Mouse (Mus musculus) cerebellum, adult 9-11 months (tissue): ENCODE results near the gene Zfhx3.
A peak's percentile ranks its signal among the peaks of the same experiment; 100 is the strongest.

ENCODE experiments used
- DNase-seq: peaks from one replicate; pipeline ENCODE4 v3.0.0; 2022

The Zfhx3 gene

DNA sequence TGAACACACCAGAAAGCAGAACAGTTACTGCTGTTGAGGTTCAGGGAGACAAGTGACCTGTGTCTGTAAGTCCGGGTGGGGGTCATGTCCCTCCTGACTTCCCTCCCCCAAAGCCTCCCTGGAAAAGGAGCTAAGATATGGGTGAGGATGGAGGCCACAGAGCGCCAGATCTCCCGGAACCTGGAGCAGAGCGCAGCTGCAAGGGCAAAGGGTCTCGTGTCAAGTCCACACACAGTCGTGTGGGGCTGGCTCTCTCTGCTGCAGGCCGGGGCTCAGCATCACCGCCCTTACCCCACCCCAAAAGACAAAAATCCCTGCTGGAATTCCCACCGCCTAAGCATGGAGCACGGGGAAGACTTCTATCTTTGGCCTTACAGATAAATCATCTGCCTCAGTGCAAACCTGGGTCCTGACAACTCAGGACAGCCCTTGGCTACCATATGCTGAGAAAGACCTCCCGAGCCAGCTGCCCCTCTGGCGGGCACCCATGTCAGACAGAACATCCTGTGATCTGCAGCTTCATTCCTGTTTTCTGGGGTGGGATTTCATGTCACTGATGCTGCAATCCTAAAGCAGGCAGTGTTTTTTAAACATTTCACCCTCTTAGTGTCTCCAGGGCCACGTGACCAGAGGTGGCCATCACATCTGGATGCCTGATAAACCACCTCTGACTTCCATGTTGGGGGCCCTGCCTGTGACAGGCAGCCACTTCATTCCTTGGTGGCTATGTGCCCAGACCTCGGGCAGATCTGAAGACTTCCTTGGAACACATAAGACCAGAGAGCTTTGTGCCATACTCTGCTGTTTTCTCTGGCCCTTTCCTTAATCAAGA, 926.0 kb downstream of the Zfhx3 start:
- no peak for DNase-seq

DNA sequence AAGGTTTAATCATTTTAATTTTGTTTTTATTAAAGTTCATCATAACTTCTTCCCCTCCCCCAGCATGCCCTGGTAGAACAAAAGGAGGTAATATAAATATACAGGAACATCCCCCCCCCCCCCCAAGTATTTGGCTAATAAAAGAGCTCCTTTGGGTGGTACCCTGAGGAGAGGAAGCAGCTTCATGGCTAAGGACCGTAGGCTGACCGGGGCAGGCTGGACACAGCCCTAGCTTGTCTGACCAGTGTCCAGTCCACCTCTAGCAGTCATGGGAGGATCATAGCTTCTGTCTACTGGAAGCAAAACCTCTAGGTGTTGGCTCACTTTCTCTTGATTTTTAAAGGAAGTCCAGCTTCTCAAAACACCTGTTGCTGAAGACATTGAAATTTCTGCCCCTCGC, 927.0 kb downstream of the Zfhx3 start:
- no peak for DNase-seq

DNA sequence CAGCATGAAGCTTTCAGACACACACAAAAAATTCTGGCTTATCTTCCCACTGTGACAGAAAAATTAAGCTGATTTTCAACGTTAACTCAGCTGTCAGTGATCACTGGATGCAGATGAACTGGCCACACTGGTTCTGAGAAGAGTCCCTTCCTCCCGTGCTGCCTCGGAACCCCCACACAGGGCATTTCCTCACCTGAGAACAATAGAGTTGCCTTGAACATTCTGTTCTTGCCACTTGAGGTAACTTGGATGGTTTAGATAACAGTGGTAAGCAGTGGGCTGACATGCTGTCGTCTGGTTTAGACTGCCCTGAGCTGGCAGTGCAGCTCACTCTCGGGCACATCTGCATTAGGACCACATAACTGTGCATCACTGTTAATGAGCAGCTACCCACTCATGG, 927.5 kb downstream of the Zfhx3 start:
- no peak for DNase-seq

DNA sequence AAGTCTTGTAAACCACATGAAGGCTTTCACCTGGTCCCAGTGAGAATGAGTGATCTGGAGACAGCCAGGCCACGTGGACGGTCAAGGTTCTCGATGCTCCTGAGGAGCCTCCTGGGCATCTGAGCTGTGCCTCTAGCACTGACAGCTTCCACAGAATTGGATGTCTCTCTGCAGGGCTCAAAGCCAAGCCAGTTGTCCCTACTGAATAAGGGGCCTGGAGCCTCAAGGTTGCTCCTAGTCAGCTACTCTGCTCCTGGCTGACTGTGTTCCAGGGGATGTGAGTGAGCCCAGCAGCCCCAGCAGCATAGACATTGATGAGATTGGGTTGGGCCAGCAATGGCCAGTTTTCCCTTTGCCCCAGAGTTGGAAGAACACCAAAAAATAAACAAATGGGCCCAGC, 927.9 kb downstream of the Zfhx3 start:
- no peak for DNase-seq

DNA sequence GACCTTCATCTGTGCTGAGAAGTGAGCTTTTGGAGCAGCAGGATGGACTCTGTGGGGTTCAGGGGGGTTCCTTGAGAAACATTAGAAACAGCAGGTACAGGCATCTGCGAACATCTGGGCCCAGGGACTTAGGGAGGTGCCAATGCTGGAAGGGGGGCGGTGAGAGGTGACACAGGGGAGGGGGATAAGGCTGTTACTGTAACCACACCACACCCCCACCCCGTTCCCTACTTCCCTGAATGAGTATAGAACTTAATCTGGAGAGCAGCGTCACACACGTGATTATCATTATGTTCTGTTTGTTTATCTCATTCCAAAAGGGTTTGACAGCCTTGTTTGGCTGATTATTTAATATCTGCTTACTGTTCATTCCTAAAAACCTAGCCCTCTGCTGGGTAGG, 933.3 kb downstream of the Zfhx3 start:
- no peak for DNase-seq

DNA sequence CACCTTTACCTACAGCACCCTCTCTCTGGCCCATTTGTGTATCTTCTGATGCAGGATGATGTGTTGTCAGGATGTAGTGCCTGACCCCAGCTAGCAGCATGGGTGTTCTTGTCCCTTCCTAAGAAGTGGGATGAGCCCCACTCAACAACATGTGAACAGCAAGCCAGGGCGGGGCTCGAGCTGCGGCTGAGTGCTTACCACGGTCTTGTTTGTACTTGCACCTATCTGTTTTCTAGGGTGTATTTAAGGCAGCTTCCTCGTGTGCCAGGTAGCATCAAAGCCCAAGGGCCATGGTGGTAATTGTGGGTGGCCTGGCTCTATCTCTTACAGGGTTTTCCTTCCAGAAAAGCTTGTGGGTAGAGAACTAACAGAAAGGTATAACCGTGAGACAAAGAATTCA, 937.7 kb downstream of the Zfhx3 start:
- no peak for DNase-seq

DNA sequence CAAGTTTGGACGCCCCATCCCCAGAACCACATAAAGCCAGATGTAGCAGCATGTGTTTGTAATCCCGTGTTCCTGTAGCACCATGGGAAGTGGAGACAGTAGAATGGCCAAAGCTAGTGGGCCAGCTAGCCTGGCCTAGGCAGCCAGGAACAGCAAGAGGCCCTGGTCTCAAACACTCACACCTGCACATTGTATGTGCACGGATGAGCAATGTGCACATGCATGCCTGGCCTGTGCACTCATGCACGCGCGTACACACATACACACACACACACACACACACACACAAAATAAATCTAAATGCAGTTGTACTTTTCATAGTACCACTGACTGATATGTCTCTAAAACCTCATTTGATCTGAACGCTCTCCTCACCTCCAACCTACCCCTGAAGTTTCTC, 938.9 kb downstream of the Zfhx3 start:
- DNase-seq: no peak

DNA sequence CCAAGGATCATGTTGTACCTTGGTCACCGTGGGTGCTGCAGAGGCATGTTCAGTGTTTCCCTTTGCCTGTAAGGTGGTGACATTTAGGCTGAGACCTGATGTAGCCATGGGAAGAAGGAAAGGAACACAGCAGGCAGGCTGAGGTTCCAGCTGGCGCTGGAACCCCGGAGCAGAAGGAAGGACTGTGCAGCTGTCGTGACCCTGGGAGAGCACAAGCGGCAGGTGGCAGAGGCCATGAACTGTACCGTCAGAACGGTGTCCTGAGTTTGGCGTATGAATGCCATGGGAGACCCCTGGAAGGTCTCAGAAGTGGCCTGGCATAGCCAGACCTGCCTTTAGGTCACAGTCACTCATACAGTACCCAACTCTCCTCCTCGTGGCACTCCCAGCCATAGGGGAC, 939.6 kb downstream of the Zfhx3 start:
- DNase-seq: no peak

DNA sequence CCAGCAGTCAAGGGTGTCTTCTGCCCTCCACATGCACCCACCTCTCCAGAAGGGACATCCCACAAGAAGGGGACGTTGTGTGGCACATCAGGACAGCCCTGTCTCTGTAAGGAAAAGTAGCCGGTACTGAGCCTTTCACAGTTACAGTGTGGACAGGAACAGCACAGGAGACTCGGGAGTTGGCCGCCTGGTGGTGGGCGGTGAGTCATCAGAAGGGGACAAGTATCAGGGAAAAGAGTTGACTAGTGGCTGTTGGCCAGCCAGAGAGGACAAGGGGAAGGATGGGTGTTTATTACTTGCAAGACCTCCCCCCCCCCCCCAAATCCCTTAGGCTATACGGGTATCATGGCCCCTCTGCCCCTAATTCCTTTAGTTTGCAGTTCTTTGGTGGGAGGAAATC, 940.9 kb downstream of the Zfhx3 start:
- DNase-seq: no peak

DNA sequence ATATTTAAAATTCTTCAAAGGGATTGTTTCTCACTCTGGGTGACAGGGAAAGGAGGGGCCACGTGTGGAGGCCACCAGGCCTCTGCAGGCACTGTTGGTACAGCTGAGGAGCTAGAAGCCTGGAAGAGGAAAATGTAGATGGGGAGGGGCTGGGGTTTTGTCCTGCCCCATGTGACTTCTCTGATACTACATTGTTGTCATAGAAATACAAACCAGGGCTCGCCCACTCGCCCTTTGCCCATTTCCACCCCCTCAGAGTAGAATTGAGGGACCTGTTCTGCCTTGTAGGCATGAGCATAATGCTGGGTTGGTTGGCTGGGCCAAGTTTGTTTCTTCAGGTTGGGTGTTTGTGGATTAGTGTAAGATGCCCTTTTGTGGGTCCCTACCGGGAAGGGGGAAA, 942.5 kb downstream of the Zfhx3 start:
- no peak for DNase-seq

DNA sequence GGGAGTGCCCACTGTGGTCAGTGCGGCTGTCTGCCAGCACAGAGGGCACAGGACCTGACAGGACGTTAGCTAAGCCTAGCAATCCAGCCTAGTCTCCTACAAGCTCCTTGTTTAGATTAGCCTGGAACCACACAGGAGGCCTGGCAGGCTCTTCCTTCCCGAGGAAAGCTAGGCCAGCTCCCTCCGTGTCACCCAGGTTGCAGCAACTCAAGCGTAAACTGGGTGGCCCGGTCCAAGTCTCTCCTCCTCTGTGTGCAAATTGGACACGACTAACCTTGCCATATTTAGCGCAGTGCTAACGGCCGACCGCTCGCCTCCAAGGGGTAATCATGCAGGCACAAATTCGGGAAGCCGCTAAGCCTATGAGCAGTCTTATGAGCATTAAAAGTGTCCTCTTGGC, 943.0 kb downstream of the Zfhx3 start:
- DNase-seq: peak; percentile 88

DNA sequence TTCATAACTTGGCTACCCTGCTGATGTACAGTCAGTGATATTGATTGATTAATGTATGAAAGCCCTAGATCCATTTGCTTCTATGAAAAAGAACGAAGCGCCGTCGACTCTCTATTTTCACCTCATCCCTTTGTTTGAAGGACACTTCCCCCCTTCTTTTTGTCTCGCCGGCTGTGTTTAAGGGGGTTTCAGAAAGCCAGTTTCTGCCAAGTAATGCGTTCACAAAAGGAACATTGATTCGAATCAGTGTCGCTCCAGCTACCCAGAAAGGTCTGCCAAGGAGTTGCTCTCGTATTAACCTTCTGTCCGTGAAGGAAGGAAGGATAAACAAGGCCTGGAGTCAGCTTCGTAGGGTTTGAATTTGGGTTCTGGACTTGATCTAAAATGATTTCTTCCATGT, 943.4 kb downstream of the Zfhx3 start:
- DNase-seq: peak; percentile 18

DNA sequence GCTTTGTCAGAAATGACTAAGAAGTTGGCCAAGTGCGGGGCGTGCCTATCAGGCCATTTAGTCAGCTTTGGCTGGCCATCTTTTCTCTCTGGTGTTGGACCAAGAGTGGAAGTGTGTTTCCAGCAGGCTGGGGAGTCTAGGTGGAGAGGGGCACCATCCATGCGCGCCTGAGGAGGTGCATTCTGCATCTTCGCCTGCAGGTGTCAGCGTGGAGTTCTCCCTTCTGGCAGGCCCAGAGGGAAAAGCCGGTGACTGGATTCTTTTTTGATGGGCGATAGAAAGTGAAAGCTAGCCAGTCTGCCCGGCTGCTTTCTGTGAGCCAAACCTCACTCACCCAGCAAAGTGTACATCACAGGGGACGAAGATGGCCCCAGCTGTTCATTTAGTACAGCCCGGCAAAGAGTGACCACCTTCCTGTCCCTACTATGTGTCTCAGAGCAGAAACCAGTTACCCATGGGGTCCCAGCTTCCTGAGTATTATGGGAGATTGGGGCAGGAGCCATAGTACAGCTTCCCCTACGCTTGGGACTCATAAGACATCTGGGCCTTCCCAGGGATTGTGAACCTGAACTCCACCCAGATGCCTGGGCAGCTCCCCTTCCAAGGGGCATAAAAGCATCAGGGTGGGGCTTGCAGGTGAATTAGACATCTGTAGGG, 944.3 kb downstream of the Zfhx3 start:
- DNase-seq: peak; percentile 71

DNA sequence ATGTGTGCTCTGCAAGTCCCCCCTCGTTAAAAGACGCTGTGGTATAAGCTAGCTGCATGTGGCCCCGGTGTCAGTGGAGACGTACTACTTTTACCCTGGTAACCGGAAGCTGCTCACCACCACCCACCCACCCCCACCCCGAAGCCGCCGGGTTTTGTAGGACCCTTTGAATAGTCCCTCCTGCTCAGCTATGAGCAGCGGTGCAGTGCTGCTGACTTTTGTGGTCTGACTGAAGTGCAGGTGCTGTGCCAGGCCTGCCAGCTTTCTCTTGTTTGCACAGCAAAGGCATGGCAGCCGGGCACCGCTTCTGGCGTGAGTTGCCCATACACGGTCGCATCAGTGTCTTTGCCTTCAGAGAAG, 944.8 kb downstream of the Zfhx3 start:
- DNase-seq: no peak

DNA sequence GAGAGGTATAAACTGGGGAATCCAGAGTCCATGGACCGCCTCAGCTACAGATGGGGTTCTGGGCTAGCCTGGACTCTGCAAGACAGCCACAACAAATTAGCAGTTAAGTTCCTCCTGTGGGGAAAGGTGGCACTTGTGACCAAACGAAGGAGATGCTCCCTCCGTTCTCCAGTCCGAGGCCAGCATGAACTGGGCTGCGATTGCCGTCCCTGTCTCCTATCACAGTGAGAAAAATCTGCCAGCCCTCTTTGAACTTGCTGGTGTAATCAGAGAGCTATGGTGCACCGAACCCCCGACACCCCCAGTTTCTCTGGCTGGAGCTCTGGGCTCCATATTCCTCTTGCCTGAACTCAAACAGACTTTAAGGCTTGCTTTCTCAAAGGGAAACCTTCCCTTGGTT, 945.4 kb downstream of the Zfhx3 start:
- no peak for DNase-seq

DNA sequence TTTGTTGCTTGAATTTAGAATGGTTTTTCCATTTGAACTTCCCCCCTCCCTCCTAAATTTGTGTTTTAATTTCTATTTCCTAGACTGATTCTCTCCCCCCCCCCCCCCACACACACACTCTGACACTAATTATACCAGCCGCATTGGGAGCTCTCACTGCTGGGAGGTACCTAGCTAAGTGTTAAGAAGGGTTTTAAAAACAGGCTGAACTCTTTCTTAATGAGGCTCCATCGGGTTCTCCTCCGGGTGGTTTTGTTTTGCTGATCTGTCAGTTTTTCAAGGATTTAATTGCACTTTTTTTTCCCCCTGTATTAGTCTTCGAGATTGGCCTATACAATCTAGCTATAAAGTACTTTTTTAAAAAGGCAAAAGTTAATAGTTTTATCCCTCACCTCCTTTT, 946.5 kb downstream of the Zfhx3 start:
- DNase-seq: no peak

DNA sequence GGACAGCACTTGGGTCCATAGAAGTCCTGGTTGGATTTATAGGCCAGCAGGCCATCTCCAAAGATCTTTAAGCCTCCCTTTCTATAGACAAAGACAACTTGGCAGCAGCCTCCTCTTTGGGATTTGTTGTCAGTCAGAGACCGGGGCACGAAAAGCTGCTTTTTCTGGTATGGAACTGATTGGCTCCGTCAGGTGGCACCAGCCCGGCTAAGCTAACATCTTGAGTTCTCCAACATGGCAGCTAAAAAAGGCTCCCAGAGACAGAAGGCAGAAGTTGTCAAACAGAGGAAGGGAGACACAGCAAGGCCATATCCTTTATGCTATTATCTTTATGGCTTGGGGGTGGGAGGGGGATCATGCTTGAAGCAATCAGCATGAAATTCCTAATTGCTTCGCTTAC, 947.0 kb downstream of the Zfhx3 start:
- no peak for DNase-seq

DNA sequence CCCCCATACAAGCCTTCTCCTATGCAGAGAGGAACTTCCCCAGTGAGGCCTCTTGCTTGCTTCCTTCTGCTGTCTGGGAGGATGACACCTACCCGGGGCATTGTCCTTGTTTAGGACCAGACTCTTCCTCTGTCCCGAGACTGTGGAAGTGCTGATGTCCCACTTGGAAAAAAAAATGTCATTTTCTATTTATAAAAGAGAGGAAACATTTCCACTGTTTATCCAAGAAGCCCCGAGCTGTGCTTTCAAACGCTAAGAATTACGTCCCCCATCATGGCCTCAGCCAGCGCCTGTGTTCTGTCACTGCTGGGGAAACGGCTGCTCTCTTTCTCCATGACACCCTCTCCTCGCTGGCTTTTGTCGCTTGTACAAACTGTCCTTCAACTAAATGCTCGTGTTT, 951.8 kb downstream of the Zfhx3 start:
- DNase-seq: no peak

DNA sequence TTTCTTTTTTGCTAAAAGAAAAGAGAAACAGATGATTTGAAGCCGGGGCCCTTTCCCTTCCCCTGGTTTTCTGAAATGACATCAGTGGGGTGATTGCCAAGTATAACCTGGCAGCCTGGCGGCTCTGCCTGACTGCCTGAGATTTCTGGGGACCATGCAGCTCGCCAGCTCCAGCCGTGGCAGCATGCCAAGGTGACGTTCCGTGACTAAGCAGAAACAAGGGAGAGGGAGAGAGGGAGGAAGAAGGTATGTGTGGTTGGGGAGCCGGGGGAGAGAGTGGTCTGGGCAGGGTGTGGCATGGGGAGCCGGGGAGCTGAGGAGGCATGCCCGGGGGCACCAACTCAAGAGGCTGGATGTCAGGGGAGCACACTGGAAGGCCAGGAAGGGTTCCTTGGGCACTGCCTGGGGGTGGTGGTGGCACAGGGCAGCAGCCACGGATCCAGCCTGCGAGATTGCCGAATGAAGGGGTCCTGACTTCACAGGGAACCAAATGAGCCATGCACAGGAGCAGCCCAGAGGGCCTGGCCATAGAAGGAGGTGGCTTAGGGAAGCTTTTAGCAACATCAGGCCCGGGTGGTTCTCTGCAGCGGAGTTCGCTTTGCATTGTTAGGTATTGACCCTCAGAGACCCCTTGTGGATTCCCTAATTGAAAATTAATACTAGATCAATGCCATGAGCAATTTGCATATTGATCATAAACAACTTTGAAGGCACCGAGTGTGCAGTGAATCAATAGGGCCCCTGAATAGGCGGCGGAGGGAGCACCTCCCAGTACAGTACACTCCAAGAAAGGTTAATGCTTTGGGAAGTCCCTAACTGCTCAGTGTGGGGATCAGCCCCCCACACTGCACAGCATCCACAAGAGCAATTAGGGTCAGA, 954.3 kb downstream of the Zfhx3 start:
- DNase-seq: peak; percentile 75

DNA sequence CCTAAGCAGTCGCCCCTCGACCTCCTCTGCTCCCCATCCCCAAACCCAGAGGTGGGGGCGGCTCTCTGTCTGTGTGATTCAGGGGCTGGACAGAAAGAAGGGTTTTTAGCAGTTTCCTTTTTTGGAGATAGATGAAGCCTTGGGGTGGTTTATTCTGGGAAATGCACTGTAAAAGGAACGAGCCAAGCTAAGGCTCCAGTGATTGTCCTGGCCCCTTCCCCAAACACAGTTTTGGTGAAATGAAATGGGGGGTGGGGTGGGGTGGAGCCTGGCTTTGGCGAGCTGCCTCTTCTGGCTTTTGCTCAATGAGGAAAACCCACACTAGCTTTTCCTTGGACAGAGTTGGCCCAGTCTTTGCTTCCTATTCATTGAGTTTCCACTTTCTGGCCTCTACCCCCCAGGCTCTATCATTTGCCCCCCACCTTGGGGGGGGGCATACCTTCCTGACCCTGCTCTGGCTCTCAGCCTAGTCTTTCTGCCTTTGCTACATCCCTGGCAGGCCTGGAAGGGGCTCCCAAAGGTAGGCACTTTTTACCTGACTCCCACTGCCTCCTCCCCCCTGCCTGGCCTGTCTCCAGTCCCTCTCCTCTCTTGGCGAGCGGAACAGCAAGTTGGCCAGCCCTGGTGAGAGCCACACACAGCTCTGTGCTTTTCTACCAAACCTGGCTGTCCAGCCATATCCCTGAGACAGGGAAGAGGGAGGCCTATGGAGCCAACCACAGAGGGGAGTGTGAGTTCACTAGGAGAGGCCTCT, 955.1 kb downstream of the Zfhx3 start:
- DNase-seq: no peak

DNA sequence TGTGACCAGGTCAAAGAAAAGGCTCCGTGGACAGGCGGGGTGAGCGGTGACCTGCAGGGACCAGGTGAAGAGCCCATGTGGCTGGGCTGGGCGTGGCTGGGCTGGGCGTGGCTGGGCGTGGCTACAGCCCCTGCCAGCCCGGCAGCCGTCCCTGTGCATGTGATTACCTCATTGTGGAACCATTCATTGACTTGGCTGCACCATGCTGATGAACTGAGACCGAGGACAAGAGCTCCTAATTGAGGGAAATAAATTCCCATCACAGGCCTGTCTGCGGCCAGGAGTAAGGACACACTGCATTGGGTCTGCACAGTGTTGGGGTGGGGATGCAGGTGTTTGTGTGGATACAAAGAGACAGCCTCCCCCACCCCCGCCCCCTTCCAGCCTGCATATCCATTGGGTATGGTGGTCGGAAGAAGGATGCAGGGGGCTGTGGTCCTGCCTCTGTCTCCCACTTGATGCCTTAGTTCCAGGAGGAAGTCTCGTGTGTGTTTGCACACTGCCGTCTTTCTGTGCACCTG, 956.9 kb downstream of the Zfhx3 start:
- DNase-seq: no peak

DNA sequence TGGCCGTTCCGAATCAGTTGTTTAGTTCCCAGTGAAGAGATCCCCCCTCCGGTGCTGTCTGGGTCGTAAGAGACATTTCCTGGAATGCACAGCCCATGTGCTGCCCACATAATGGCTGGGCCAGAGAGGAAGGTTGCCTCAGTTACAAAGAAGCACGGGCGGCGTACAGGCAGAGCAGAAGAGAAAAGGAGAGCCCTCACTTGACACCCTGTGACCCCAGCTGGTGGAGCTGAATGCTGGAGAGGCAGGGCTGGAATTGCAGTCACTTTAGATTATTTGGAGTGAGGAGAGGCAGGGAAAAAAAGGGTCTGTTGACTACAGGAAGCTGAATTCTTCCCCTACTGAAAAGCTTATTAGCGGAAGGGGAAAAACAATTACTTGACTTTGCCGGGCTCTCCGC, 958.1 kb downstream of the Zfhx3 start:
- DNase-seq: no peak

DNA sequence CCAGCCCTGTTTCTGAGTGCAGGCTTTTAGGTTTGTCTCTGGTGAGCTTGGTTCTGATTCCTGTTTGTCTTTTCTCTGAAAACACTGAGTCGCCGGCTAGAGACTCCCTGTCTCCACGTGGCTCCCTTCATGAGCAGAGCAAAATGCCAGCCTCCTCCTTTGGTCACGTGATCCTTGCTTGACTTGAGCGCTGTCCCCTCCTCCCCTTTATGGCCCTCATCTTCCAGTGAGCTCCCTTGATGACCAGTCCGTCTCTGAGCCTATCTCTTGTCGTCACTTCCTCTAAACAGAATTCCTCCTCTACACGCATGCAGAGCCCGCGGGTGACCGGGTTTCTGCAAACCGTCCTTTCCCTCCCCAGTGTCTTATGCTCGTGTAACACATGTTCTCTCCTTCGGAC, 958.8 kb downstream of the Zfhx3 start:
- no peak for DNase-seq
